Mouse (Mus musculus): Measurements from ENCODE around the gene Eci1.

Eci1 gene

GRCm38 (mm10) chr17:24473612-24474275 is 47.3 kb downstream of the Eci1 start, which contains the start of gene Bricd5:
Bricd5 (plus strand) TSS chr17:24473884.
- no peak for DNase-seq (ENCODE audit: low read depth)

DNA sequence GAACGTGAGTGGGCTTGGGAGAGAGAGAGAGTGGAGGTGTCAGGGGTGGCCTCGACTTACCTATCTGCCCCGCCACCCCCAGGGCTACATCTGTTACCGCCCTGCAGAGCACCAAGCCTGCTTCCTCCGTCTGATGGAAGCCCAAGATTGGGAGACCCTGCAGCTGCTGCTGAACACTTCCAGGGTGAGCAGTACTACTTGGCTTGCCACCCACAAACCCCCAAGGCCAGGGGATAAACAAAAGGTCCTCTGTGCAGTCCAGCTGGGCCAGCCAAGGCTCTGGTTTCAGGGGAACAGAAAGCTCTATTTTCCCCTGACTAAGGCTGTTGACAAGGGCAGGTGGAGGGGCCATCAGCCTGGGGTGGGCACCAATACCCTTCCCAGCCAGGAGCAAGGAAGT is 48.1 kb downstream of the Eci1 start:
- DNase-seq (ENCODE audit: low read depth) = no peak

DNA sequence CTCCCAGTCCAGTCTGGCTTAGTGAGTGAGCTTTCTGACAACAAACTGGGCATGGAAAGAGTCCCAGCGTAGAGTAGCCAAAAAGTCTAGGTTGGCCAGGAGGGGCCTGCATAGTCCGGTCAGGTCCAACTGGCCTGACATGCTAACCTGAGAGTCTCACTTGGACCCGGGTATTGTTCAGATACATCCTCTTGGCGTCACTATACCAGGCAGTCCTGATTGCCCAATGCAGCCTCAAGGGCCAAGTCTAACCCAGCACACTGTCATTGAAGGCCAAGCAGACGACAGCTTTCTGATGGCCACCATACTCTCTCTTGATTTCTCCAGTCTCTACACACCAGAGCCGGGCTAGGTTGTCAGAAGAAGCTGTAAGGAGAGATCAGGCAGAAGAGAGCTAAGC is 49.1 kb downstream of the Eci1 start:
- no peak for DNase-seq (ENCODE audit: low read depth)

DNA sequence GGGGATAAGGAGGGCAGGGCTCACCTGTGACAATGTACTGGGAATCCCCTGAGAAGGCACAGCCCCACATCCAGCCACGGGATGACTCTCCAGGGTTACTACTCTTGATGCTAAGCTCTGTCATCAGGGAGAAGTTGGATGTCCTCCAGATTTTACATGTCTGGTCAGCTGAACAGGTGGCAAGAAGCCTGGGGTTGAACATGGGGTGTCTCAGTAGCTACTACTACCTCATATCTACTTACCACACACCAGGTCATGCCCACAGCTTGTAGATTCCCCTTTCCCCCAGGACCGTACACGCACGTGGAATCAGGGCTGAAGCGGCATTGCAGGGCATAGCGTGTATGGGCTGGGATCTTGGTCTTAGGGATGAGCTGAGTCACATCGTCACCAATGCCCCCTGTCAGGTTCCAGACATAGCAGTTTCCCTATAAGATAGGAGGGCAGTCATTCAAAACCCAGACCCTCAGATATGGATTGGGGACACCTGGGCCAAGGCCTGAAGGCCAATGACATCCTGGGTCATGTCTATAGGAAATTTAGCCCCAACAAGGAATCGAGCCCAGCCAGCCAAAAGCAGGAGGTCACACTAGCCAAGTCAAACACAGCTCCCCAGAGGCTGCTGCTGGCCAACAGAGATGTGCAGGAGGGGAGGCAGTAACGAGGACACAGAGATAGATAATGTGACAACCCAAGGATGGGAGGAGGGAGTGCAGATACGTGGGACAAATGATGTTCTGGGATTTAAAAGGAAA is 49.8 kb downstream of the Eci1 start:
- DNase-seq (ENCODE audit: low read depth) = no peak

GRCm38 (mm10) chr17:24477053-24477984 is 50.9 kb downstream of the Eci1 start:
- DNase-seq (ENCODE audit: low read depth) = peak; percentile 39

DNA sequence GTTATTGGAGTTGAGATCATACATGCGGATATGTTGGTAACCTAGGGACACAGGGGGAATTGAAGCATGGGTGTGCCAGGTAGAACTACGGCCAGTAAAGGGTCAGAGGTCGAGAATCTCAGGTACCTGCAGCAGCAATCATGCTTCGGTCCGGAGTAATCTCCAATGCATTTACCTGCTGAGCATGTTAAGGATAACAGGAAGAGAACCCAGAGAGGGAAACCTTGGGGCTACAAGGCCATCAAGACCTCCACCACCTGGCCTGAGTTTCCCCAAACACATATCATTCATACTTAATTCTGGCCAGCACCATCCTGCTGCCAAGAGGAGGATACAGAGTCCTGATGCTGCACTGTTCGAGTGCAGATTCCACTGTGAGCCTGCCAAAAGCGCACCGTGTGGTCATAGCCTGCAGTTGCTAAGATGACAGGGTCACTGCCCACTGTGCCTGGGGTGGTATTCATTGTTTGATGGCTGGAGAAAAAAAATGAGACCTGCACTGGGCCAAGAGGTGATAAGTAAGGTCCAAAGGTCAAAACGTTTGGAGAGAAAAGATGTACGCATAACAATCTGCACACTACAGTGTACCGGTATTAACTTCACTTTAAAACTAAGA is 51.7 kb downstream of the Eci1 start:
- no peak for DNase-seq (ENCODE audit: low read depth)

DNA sequence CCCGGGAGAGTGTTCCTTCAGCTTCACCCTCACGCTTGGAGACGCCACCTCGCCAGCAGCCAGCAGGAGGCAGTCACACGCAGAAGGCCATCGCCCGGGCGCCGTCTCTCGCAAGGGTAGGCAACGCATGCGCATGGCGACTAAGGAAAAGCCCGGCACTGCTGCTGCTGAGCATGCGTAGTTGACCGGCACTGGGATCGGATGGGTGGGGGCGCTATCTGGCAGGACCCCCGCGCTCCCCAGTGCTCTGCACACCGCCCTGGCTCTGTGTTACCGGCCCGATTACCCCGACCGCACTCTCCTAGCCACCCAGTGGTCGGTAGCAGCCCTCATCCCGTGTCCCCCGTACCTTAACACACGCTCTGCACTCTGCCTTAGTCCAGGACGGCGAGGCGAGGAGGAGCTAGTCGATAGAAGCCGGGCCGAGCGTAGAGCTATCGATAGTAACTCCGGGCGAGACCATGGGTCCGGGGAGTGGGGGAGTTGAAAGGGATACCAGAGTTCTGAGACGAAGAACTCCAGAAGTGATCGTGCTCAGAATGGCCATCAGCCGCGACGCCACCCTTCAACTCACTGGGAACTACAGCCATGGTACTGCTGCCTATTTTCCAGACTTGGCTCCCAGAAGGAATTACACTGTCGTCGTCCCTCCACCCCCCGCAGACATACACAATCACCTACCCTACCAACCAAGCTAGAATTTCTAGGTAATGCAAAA is 52.4 kb downstream of the Eci1 start, which contains the start of gene Mlst8:
Mlst8 (minus strand) TSS at position 416 of the 718 bp plus-strand sequence.
- DNase-seq (ENCODE audit: low read depth) = peak; percentile 96

- DNase-seq (ENCODE audit: low read depth) = no peak
Observed at GRCm38 (mm10) chr17:24479431-24479830, 53.0 kb downstream of the Eci1 start.

- DNase-seq (ENCODE audit: low read depth) = peak; percentile 76
Observed at GRCm38 (mm10) chr17:24480201-24480826, 53.9 kb downstream of the Eci1 start.

GRCm38 (mm10) chr17:24481027-24481815 is 54.8 kb downstream of the Eci1 start:
- DNase-seq (ENCODE audit: low read depth) = no peak

DNA sequence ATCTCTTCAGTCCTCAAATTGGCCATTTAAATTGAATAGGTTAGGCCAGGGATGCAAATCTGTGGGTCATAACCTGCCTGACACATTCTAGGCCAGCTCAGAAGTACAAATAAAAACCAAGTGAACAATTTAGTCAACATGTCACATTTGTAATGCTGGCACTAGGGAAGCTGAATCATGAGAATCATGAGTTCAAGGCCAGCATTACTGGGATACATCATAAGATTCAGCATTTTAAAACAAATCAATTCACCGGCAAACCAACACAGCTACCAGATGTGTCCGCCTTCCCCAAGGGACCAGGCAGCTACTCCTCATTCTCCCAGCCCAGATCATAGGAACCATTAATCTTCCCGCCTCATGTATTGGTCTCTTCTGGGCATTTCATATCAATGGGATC is 57.1 kb downstream of the Eci1 start:
- DNase-seq (ENCODE audit: low read depth) = no peak

- DNase-seq (ENCODE audit: low read depth) = no peak
Observed at GRCm38 (mm10) chr17:24485090-24485860, 58.8 kb downstream of the Eci1 start.

- no peak for DNase-seq (ENCODE audit: low read depth)
Observed at GRCm38 (mm10) chr17:24488186-24488661, 61.8 kb downstream of the Eci1 start, which contains the start of gene Caskin1. Caskin1 (plus strand) TSS chr17:24488601.

DNA sequence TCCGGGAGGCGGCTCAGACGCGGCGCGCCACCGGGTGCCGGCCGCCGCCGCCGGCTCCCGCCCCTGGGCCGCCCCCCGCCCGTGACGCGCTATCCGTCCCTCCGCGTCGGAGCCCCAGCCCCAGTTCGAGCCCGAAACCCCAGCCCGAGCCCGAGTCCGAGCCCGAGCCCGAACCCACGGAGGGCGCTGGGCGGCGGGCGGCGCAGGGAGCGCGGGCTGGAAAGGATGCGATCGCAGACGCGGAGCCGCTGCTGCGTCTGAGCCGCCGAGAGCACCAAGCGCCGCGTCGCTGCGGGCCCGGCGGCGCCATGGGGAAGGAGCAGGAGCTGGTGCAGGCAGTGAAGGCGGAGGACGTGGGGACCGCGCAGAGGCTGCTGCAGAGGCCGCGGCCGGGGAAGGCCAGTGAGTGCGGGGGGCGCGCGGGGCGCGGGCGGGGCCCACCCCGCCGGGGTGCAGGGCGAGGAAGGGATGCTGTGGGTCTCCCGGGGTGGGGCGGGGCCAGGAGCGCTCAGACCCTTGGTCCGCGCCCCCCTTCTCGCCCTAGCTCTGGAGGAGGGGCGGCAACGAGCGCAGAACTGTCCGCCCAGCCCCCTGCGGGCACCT is 62.3 kb downstream of the Eci1 start:
- DNase-seq (ENCODE audit: low read depth) = no peak

All from 416B (cell line).